Mouse (Mus musculus) megakaryocyte, adult 5-6 weeks (primary cell): ENCODE data around the gene Gm3854. TPM values are rescaled to one million over a fixed set of nuclear protein-coding genes. Genes with fewer than 3 reads are reported as not detected.

Source experiments
- ATAC-seq: 2 replicates; pipeline ENCODE4 v1.8.0; 2016; ENCODE audit warnings: mild to moderate bottlenecking, inconsistent platforms; ENCODE audit not compliant: poor library complexity, severe bottlenecking
- total RNA-seq, 2 experiments: library from RNA; stranded (forward) in 1 of 2; stranded (reverse) in 1 of 2; fragments of 153-499, 151-499 nt in 1 of 2; fragments of 221-1000, 200-1000 nt in 1 of 2; gene quantifications; 2 replicates each; pipeline versions ENCODE4 v1.2.3 to v1.2.4; 2015 to 2017

Gene Gm3854
- total RNA-seq, 2 experiments from 2014 or later, result 0.13 TPM; not detected in 1

- ATAC-seq, result no peak
Measured at GRCm38 (mm10) chr7:6384011-6384410, 40.5 kb downstream of the Gm3854 start.

- no peak for ATAC-seq
Measured at GRCm38 (mm10) chr7:6386995-6387394, 43.4 kb downstream of the Gm3854 start.

GRCm38 (mm10) chr7:6388971-6389370, 45.4 kb downstream of the Gm3854 start:
- ATAC-seq, result no peak

- ATAC-seq, result no peak
Measured at GRCm38 (mm10) chr7:6389449-6389848, 45.9 kb downstream of the Gm3854 start.

- ATAC-seq, result peak; percentile 92
Measured at GRCm38 (mm10) chr7:6397996-6398975, 54.7 kb downstream of the Gm3854 start, which contains the start of gene Smim17. TSS of gene Smim17 (plus strand) at chr7:6398715.

Other genes starting within 250 kb of the Gm3854 start
- gene Zfp787, start 187.8 kb upstream of the Gm3854 start, total RNA-seq (2015), result 11.9 and 17.0 TPM in 2 replicates
- gene Zfp787, start 187.8 kb upstream of the Gm3854 start, total RNA-seq (2017), result 25.6 and 25.7 TPM in 2 replicates
- gene Zfp444, start 171.5 kb upstream of the Gm3854 start, total RNA-seq (2015), result 2.0 and 3.6 TPM in 2 replicates
- gene Zfp444, start 171.5 kb upstream of the Gm3854 start, total RNA-seq (2017), result 4.1 and 8.0 TPM in 2 replicates
- not detected in 2 replicates for gene Galp, start 146.7 kb upstream of the Gm3854 start, total RNA-seq (2015)
- not detected in 2 replicates for gene Galp, start 146.7 kb upstream of the Gm3854 start, total RNA-seq (2017)
- not detected in 2 replicates for gene Zscan5b, start 121.5 kb upstream of the Gm3854 start, total RNA-seq (2015)
- not detected in 2 replicates for gene Zscan5b, start 121.5 kb upstream of the Gm3854 start, total RNA-seq (2017)
- not detected in 2 replicates for gene Epp13, start 91.0 kb upstream of the Gm3854 start, total RNA-seq (2015)
- not detected in 2 replicates for gene Epp13, start 91.0 kb upstream of the Gm3854 start, total RNA-seq (2017)
- gene Zfp667, start 57.2 kb upstream of the Gm3854 start, total RNA-seq (2015), result 0.69 and 1.3 TPM in 2 replicates
- gene Zfp667, start 57.2 kb upstream of the Gm3854 start, total RNA-seq (2017), result 0.99 and 3.0 TPM in 2 replicates
- 0.96 and 1.3 TPM in 2 replicates for gene Zfp583, start 12.5 kb upstream of the Gm3854 start, total RNA-seq (2015)
- gene Zfp583, start 12.5 kb upstream of the Gm3854 start, total RNA-seq (2017), result 0.88 and 1.8 TPM in 2 replicates
- 2.9 and 4.3 TPM in 2 replicates for gene Zfp78, start 19.5 kb downstream of the Gm3854 start, total RNA-seq (2015)
- gene Zfp78, start 19.5 kb downstream of the Gm3854 start, total RNA-seq (2017), result 2.0 and 5.1 TPM in 2 replicates
- gene Zfp28, start 39.5 kb downstream of the Gm3854 start, total RNA-seq (2015), result 1.5 and 2.5 TPM in 2 replicates
- 0.73 and 0.81 TPM in 2 replicates for gene Zfp28, start 39.5 kb downstream of the Gm3854 start, total RNA-seq (2017)
- not detected in 2 replicates for gene Smim17, start 55.0 kb downstream of the Gm3854 start, total RNA-seq (2015)
- not detected in 2 replicates for gene Smim17, start 55.0 kb downstream of the Gm3854 start, total RNA-seq (2017)
- gene Gm20715, start 66.5 kb downstream of the Gm3854 start, total RNA-seq (2015), result not detected in 2 replicates
- gene Gm20715, start 66.5 kb downstream of the Gm3854 start, total RNA-seq (2017), result not detected in 2 replicates
- not detected in 2 replicates for gene Olfr1344, start 94.9 kb downstream of the Gm3854 start, total RNA-seq (2015)
- gene Olfr1344, start 94.9 kb downstream of the Gm3854 start, total RNA-seq (2017), result not detected in 2 replicates
- not detected in 2 replicates for gene Olfr1336, start 112.4 kb downstream of the Gm3854 start, total RNA-seq (2015)
- gene Olfr1336, start 112.4 kb downstream of the Gm3854 start, total RNA-seq (2017), result not detected in 2 replicates
- gene Olfr1346, start 123.3 kb downstream of the Gm3854 start, total RNA-seq (2015), result not detected in 2 replicates
- not detected in 2 replicates for gene Olfr1346, start 123.3 kb downstream of the Gm3854 start, total RNA-seq (2017)
- gene Olfr5, start 143.2 kb downstream of the Gm3854 start, total RNA-seq (2015), result not detected in 2 replicates
- not detected in 2 replicates for gene Olfr5, start 143.2 kb downstream of the Gm3854 start, total RNA-seq (2017)
- not detected in 2 replicates for gene Olfr1347, start 156.0 kb downstream of the Gm3854 start, total RNA-seq (2015)
- gene Olfr1347, start 156.0 kb downstream of the Gm3854 start, total RNA-seq (2017), result not detected in 2 replicates
- gene Olfr1348, start 165.0 kb downstream of the Gm3854 start, total RNA-seq (2015), result not detected in 2 replicates
- not detected in 2 replicates for gene Olfr1348, start 165.0 kb downstream of the Gm3854 start, total RNA-seq (2017)
- gene Olfr1349, start 179.2 kb downstream of the Gm3854 start, total RNA-seq (2015), result not detected in 2 replicates
- not detected in 2 replicates for gene Olfr1349, start 179.2 kb downstream of the Gm3854 start, total RNA-seq (2017)
- gene Olfr1350, start 221.1 kb downstream of the Gm3854 start, total RNA-seq (2015), result not detected in 2 replicates
- gene Olfr1350, start 221.1 kb downstream of the Gm3854 start, total RNA-seq (2017), result not detected in 2 replicates